Mouse (Mus musculus) monocyte, adult 2 months (primary cell): ENCODE results near the gene Rnf128.
"Not testable (repeated sequence)": the region's sequence is repeated elsewhere in the genome, so short reads cannot be mapped to it uniquely, and the experiment has no call there.

Experiments
- DNase-seq, 2 experiments: peaks; one replicate each; pipeline ENCODE4 v3.0.0; 2022; ENCODE audit warnings: low spot score in 2 of 2, low read depth in 1 of 2

The Rnf128 gene

DNA sequence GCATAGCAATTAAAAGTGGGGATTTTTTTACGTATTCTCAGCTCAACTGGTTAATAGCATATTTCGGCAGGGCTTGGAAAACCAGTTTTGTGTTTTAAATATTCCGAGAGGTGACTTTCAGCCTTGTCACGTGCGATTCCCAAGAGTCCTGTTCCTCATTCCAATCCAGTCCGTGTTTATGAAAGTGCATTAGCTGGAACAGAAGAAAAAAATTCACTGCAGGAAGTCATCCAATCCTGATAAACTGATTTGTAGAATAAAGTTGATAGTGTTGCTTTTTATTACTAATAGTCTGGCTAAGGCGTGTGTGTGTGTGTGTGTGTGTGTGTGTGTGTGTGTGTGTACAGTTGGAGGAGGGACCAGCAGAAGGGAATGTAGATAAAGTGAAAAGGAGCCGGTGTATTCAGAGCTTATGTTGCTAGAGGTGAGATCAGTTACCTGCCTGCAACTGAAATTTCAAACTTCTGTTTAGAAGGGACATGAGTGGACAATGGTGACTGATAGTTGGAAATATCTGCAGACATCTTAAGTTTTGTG is at the start of gene Rnf128:
TSS of gene Rnf128 (plus strand) at position 392 of the 537 bp plus-strand sequence.
- DNase-seq: no peak

DNA sequence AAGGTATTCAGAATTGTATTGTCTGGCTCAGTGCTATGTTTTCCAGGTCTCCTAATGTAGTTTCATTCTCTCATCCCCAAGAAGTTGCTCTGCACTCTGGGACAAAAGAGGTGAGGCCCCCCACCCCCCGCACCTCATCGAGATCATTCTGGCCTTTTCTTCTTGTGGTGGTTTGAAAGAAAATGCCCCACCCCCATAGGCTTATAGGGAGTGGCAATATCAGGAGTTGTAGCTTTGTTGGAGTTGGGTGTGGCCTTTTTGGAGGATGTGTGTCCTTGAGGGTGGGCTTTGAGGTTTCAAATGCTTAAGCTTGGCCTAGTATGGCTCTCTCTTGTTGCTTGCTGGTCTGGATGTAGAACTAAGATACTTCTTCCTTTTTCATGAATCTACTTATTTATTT is 47.0 kb upstream of the Rnf128 start:
- DNase-seq: no peak

GRCm38 (mm10) chrX:139519251-139519650 is 43.9 kb upstream of the Rnf128 start:
- DNase-seq: no peak

- no peak for DNase-seq
Measured at GRCm38 (mm10) chrX:139524303-139525091, 38.6 kb upstream of the Rnf128 start.

GRCm38 (mm10) chrX:139525724-139526123 is 37.4 kb upstream of the Rnf128 start:
- DNase-seq: no peak

DNA sequence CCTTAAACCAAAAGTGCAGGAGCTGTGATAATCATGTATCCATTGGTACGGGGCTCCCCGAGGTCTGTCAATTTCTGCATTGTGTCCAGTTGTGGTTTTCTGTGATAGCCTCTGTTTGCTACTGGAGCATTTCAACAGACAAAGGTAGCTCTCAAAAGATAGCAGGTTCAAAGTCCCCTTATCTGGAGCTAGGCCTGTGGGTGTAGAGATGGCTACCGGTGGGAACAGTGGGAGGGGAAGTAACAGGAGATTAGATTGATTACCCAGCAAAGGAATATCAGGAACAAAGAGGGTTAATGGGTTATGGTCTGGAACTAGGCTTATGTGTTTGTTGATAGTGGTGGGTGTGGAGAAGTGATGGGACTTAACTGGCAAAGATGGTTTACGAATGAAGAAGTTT is 36.1 kb upstream of the Rnf128 start:
- no peak for DNase-seq

DNA sequence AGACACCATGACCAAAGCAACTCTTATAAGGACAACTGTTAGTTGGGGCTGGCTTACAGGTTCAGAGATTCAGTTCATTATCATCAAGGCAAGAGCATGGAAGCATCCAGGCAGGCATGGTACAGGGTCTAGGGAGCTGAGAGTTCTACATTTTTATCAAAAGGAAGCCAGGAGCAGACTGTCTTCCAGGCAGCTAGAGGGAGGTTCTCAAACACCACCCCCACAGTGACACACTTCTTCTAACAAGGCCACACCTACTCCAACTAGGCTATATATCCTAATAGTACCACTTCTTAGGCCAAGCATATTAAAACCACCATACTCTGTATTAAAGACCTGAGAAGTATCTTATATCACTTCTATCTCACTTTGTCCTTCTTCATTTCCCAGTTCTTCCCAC is 33.4 kb upstream of the Rnf128 start:
- DNase-seq: no peak

GRCm38 (mm10) chrX:139532293-139532692 is 30.8 kb upstream of the Rnf128 start:
- no peak for DNase-seq

DNA sequence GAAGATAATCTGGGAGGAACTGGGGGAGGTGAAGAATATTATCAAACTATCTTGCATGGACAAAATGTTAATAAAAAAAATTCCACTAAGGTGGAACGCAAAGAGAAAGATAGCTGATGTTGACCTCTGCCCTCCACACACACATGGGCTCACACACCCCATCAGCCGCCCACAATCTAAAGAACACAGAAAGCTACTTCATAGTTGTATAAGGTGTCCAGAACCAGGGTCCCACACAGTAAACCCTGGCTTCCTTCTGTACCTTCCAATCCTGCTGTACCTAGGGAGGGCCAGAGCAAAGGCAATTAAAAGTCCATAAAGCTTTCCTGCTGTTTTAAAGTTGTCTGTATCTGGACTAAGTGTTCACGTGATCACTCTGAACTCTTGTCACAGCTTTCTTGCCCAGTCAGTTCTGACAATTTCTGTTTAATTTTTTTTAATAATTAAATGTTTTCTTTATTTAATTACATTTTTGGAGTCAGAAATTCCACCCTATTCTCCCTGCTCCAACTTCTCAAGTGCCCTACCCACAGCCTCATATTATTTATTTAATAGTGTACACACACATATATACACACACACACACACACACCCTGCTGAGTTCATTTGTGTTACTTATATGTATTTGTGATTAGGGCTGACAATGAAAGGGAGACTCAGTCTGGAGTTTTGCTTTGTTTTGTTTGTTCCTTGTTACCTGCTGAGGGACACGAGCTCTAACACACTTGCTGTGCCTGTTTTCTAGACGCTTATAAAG is 25.3 kb upstream of the Rnf128 start:
- no peak for DNase-seq

DNA sequence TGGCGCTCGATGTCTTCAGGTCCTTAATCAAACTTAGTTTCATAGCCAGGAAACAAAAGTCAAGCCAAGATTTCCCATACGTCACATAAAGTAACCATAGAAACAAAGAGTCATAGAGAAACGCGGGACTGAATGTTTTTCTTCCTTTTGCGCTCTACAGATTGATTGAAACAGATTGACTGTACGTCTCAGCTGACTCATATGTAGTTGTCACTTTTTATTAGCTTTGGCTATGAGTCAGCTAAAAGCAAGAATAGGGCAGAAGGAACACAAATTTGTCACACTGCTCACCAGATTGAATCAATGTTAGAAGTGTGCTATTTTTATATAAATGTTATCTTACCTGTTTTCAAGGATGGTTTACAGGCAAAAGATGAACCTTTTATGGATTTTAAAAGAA is 19.4 kb upstream of the Rnf128 start:
- DNase-seq: no peak

GRCm38 (mm10) chrX:139550456-139550855 is 12.7 kb upstream of the Rnf128 start:
- DNase-seq: no peak

DNA sequence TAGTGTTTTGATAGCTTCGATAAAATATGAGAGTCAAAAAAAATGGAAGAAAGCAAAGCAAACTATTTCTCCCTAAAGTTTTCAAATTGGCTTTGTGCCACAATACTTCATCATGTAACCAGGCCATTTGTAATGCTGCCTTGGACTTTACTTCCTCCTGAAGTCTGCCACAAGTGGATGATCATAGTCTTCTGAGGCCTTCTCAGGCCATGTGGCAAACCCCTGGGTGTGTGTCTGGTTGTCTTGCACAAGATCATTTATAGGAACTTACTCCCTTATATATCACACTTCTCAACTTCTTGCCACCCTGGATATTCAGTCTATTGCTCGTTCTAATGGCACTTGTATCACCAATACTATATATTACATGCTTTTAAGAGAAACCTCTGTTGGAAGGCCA is 11.0 kb upstream of the Rnf128 start:
- DNase-seq: peak in 1 of 2 experiments; percentile 13

DNA sequence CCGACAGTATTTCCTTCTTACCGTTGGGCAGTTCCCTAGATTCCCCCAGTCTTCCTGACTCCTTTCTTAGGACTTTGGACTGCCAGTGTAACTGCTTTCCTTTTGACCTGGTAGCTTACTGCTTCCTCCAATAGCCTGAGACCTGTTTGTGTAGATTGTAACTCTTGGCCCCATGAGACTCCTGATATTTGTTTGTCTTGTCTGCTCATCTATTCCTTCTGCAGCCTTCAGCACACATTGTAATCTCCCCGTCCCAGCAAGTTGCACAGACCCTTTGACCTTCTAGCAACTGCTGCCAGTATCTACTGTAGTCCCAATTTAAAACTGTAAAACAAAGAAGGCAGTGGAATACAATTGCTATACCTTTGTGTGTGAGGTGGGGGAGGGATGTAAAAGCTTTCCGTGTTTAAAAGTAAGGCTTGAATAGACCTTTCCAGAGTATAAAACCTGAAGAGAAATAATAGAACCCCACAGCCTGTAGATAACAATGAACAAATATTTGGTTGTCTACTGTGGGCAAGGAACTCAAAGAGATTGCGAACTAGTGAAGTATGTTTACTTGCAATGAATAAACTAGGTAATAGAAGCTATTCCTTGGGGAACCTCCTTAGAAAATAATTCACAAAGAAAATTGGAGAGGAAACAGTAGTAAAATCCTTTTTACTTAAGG is 726 bp upstream of the Rnf128 start:
- no peak for DNase-seq

GRCm38 (mm10) chrX:139570054-139570453 is 6.9 kb downstream of the Rnf128 start:
- no peak for DNase-seq

GRCm38 (mm10) chrX:139578649-139579278 is 15.6 kb downstream of the Rnf128 start:
- DNase-seq: no peak

DNA sequence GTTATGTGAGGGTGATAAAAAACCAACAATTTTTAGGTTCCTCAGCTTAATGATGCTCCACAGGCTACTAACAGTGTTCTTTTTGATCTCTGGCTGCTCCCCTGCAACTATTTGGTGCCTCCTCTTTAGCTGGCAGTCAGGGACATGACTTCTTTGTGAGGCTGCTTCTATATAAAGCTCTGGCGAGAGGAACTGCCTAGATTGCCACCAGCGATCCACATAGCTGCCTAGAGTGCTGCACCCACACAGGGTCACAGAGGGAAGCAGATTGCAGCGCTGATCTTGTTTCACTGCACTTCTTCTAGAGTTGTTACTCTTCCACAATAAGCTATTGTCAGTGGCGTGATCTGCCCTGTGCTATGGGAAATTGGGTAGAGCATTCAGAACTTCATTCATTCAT is 20.5 kb downstream of the Rnf128 start:
- no peak for DNase-seq

- DNase-seq: not testable (repeated sequence)
Measured at GRCm38 (mm10) chrX:139586676-139587075, 23.6 kb downstream of the Rnf128 start.

GRCm38 (mm10) chrX:139596404-139596803 is 33.3 kb downstream of the Rnf128 start:
- no peak for DNase-seq

DNA sequence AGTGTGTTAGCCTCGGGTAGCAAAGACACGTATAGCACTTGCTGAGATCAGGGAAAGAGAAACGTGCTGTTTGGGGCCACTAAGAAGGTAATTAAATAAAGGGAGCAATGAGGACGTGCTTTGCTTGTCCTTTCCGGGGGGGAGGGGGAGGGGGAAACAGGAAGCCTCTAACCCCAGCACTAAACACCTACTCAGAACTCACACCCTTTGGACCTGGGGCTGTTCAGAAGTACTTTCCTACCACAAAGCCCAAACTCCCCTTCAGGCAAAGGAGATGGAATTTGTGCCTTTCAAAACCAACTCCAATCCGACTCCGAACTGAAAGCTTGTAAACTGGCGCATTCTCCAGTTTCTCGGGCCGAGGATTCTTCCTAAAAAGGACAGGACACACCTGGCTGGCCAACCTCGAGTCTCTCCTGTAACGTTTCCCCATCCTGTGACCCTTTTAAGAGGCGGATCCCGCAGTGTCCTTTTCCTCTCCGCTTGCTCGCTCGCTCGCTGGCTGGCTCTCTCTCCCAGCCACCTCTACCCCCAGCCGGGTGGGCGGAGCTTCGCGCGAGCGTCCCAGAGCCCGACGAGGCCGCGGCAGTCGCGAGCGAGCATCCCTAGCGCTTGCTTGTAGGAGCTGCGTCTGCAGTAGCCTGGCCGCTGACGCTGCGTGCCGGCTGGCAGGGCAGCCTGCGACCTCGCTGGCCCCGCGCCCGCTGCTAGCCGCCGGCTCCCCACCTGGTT is 47.1 kb downstream of the Rnf128 start:
- peak; percentile 20 to 41 for DNase-seq

DNA sequence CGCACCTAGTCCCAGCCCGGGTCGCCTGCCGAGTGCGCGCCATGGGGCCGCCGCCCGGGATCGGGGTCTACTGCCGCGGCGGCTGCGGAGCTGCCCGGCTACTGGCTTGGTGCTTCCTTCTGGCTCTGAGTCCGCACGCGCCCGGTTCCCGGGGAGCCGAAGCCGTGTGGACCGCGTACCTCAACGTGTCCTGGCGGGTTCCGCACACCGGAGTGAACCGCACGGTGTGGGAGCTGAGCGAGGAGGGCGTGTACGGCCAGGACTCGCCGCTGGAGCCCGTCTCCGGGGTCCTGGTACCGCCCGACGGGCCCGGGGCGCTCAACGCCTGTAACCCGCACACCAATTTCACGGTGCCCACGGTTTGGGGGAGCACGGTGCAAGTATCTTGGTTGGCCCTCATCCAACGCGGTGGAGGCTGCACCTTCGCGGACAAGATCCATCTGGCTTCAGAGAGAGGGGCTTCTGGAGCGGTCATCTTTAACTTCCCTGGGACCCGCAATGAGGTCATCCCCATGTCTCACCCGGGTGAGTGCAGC is 47.7 kb downstream of the Rnf128 start:
- DNase-seq: no peak
